Mouse (Mus musculus) mouse embryonic stem cell (cell line): ENCODE results near the gene Coq6.
"Not testable (repeated sequence)": the region's sequence is repeated elsewhere in the genome, so short reads cannot be mapped to it uniquely, and the experiment has no call there.

Experiments used
- in situ Hi-C, 2 experiments: fragments of 300-500 bp; cut with MboI; formaldehyde crosslinking; loops; 1 replicate in 1 of 2; 3 replicates in 1 of 2; pipeline ENCODE4 v1.14.3; 2019 to 2020; ENCODE audit warnings: low sequenced_read_pairs in 2 of 2, low pct_unique_long_range_greater_than_20kb in 1 of 2, mixed read lengths in 1 of 2; ENCODE audit not compliant: unreplicated experiment in 1 of 2

Coq6 gene

DNA sequence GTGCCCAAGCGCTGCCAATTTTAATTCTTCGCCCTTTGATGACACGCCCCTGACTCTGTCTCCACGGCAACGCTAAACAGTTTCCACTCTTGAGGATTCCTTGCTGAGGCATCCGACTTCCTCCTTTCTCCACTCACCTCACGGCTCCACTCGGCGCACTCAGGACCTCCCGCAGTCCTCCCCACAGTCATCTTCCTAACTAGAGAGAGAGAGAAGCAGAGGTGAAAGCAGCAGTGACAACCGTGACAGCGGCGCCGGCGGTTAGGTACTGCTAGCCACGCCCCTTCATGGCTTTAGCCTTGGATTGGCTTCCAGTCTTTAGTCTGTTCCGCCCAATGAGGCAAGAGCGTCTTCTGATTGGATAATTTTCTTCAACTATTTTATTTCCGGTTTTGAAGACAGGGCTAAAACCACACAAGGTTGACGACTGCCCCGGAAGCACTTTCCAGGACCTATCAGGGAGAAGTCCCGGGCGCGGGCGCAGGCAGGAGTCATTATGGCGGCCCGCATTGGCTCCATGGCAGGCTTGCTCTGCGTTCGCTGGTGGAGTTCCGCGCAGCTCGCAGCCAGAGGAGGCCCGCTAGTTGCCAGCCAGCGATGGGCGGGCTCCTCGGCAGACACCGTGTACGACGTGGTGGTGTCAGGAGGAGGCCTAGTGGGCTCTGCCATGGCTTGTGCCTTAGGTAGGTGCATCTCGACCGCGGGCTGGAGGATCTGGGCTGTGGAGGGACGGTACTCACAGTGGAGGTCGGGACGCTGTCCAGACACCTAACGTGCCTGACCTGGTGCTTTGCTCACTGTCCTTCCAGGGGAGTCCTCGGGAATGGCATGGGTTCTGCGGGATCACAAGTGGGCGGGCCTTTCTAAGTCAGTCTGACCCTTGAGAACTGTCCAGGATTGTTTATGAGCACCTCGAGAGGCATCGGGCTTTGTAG lies at the start of gene Coq6, which contains the start of gene Fam161b:
Gene Coq6, plus strand, starts transcription at position 103 of the 935 bp plus-strand sequence.
Gene Fam161b, minus strand, starts transcription at position 279 of the 935 bp plus-strand sequence.
- in situ Hi-C loops, result no loop called here

GRCm38 (mm10) chr12:84316006-84316405 lies 45.5 kb upstream of the Coq6 start:
- in situ Hi-C loops, result no loop called here

GRCm38 (mm10) chr12:84316721-84317621 lies 44.5 kb upstream of the Coq6 start, which contains the start of gene Zfp410:
Gene Zfp410 (plus strand): TSS chr12:84316852.
- in situ Hi-C loops, result no loop called here

DNA sequence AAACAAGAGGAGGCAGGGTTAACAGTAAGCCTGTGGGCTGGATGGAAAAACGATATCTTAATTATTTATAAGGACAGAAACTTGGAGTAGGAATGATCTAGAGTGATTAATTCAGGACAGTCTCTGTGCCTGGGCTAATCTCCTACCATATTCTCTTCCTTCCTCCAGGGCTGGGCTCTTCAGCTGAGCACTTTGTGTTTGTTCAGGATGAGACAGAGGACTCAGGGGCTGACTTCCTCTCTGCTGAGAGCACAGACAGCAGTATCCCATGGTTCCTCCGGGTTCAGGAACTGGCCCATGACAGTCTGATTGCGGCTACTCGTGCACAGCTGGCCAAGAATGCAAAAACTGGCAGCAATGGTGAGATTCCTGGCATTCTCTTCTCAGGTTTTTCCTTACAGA lies 34.3 kb upstream of the Coq6 start:
- in situ Hi-C loops, result no loop called here

GRCm38 (mm10) chr12:84336963-84337625 lies 24.4 kb upstream of the Coq6 start:
- in situ Hi-C loops, result no loop called here

- in situ Hi-C loops, result no loop called here
Measured at GRCm38 (mm10) chr12:84347192-84347591, 14.3 kb upstream of the Coq6 start.

DNA sequence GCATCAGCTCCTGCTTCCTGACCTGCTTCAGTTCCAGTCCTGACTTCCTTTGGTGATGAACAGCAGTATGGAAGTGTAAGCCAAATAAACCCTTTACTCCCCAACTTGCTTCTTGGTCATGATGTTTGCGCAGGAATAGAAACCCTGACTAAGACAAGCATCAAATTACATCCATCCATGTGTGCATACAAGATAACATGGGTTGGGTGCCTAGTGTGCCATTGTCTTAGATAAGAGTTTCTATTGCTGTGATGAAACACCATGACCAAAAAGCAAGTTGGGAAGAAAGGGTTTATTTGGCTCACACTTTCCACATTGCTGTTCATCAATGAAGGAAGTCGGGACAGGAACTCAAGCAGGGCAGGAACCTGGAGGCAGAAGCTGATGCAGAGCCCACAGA lies 2.8 kb upstream of the Coq6 start:
- in situ Hi-C loops, result not testable (repeated sequence)

DNA sequence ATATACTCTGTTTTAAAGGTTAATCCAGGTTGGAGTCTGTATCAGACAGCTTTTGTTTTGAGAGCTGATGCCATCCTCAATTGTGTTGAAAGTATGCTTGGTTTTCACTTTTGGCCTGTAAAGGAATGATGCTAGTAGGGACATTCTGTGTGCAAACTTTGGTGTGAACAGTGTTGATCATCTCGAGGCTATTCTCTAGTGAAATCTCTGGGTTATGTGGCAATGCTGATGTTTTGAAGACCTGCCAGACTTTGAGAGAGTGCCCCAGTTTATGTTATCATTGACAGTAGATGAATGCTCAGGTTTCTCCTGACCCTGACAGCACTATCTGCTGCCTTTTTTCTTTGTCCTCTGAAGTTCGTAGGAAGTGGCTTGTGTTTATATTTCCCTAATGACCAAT lies 1.4 kb downstream of the Coq6 start:
- in situ Hi-C loops, result no loop called here

GRCm38 (mm10) chr12:84364291-84364690 lies 2.8 kb downstream of the Coq6 start:
- in situ Hi-C loops, result no loop called here

- in situ Hi-C loops, result no loop called here
Measured at GRCm38 (mm10) chr12:84365137-84365536, 3.7 kb downstream of the Coq6 start.

GRCm38 (mm10) chr12:84366971-84367370 lies 5.5 kb downstream of the Coq6 start:
- in situ Hi-C loops, result no loop called here

DNA sequence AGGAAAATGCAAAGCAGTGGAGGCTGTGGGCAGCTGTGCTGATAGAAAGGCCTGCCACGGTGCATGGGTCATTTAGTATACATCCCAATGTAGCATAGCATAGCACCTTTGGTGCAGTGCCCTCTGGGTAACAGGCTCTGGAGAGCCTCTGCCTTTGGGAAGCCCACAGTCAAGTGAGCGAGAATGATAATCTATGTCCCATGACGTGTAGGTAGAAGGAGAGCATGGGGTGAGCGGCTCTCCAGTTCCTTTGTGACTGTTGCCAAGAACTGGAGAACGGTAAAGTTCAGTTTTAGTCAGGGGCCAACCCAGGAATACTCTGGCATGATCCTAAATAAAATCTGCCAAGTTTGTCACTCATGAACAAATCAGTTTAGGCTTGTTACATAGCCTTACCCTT lies 10.2 kb downstream of the Coq6 start:
- in situ Hi-C loops, result no loop called here

DNA sequence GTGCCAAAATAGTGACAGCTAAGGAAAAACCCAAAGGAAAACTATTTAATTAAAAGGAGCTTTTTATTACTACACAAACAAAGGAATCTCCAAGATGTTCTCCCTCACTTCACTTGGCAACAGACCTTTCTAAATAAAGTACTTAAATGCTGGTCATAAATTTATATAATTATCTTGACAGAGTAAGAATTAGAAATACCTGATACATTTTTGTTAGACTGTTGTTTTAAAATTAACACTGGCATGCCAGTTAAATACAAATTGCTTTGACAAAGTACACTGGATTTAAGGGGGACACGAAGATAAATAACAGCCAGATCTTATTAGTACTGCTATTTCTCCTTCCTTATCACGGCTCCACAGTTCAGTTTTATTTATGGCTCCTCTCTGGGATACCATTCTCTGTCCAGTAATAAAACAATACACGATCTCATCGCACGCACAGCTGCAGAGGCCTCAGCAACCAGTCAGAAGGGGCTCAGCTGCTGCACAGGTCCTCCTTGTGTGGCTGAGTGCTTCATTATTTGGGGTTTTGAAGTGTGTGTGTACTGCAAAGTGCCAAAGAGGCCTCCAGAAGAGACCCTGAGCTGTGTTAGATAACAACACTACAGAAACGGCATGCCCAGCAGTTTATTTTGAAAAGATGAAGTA lies 12.5 kb downstream of the Coq6 start:
- in situ Hi-C loops, result no loop called here

- in situ Hi-C loops, result no loop called here
Measured at GRCm38 (mm10) chr12:84382369-84382768, 20.9 kb downstream of the Coq6 start.

DNA sequence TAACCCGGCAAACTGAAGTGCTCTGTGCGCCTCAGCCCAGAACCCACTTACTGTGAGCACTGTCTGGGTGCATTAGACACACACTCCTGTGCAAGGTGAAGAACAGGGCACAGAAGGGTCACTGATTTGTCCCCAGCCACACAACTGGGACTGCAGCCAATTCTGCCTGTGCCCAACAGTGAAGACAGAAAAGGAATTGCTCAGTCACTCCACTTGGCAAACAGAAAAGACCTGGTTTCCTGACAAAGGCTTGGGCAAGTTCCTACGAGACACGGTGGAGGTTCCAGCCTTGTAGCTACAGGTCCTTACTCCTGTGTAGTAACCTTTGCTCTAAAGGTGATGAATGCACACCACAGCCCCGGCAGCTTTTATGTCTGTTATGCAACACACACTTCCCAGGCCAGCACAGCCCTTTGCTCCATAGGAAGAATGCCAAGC lies 23.2 kb downstream of the Coq6 start:
- in situ Hi-C loops, result no loop called here

- in situ Hi-C loops, result no loop called here
Measured at GRCm38 (mm10) chr12:84385408-84385807, 24.0 kb downstream of the Coq6 start.

DNA sequence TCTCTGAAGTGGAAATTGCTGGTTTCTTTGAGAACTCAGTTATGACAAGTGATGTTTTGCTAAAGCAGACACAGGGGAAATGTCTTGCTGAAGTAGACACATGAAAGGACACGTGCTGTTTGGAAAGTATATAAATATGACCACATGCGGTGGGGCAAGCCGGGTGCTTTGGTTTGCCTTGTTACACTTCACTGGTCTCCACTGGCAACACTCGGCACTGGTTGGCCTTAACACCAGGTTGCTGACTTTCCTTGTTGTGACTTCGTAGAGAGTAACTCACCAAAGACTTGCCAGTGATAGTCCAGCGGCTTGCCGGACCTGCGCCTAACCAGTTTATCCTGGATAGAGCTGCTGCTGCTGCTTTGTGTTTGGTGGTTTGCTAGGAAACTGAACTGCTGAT lies 26.6 kb downstream of the Coq6 start:
- in situ Hi-C loops, result no loop called here

- in situ Hi-C loops, result no loop called here
Measured at GRCm38 (mm10) chr12:84388774-84389400, 27.4 kb downstream of the Coq6 start.
